Mouse (Mus musculus): ENCODE measurements around the gene Cyp3a41b. TPM values are rescaled to one million over a fixed set of nuclear protein-coding genes. Genes with fewer than 3 reads are reported as not detected.
"Not testable (repeated sequence)": the region's sequence is repeated elsewhere in the genome, so short reads cannot be mapped to it uniquely, and the experiment has no call there.

Cyp3a41b gene
- polyA plus RNA-seq (2012; rRNA removed) (not detected in 2 replicates), polyA plus RNA-seq (2014; fragmentation: Nextera tagmentation; extraction: Ambion mirVana) (not detected in 2 replicates)

DNA sequence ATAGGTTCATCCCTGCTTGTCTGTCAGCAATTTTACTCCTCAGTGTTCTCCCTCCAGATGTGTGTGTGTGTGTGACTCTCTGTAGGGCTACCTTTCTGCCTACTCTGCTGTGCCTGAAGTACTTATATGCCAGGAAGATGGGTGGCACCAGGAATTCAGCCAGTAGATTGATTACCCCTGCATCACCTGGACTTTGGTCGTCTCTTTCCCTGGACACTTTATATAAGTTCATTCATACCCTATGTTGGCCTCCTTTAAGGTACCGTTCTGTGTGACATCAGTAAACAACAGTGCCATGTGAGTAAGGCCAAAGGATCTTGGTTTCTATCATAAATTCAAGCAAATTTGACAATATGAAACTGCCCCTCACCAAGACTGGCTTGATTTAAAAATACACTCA, at the start of gene Cyp3a41b:
TSS of gene Cyp3a41b (minus strand) at position 101 of the 400 bp plus-strand sequence.
- not testable (repeated sequence) for ATAC-seq (ENCODE audit: low FRiP score, low read depth)

DNA sequence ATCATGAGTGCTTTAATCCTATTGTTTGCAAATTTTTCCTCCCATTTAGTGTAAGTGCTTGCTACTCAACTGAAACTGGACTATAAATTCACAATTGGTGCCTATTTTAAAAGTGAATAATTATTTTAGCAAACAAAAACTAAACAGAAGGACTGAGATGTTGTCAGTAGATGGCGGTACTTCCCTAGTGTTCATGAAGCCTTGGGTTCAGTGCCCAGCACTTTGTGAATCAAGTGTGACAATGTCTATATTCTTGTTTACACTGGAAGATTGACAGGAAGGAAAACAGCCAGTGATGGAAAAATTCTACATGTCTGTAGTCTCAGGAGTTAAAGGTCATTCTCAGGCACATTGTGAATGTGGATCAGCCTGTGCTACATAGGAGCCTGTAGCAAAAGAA, 47.8 kb upstream of the Cyp3a41b start:
- ATAC-seq (ENCODE audit: low FRiP score, low read depth); H3K36me3 ChIP-seq (ENCODE audit: control insufficient read depth, insufficient read depth, low read length); H3K9ac ChIP-seq (ENCODE audit: low read depth, low read length, severe bottlenecking); H3K27me3 ChIP-seq (ENCODE audit: control insufficient read depth, insufficient read depth, low read length); H3K4me2 ChIP-seq (replicated peaks; ENCODE audit: low read depth, low read length, severe bottlenecking); H3K4me1 ChIP-seq (ENCODE audit: control insufficient read depth, insufficient read depth, low read length); H3K27ac ChIP-seq (replicated peaks; ENCODE audit: low read depth, low read length); H3K4me3 ChIP-seq (replicated peaks; ENCODE audit: low read length); DNase-seq (ENCODE audit: low spot score): not testable (repeated sequence)
- peaks cover 34% of the 10 kb centered on the region for H3K9me3 ChIP-seq (ENCODE audit: control insufficient read depth, low read length)
- WGBS = 85% methylated on average over 1 of the region's 1 CpGs

More for the DNA sequence above, at the start of gene Cyp3a41b:
- 67% methylated on average over 1 of the region's 2 CpGs for WGBS
- not testable (repeated sequence) for H3K4me2 ChIP-seq (replicated peaks; ENCODE audit: low read depth, low read length, severe bottlenecking); H3K9ac ChIP-seq (ENCODE audit: low read depth, low read length, severe bottlenecking); H3K4me1 ChIP-seq (ENCODE audit: control insufficient read depth, insufficient read depth, low read length); H3K36me3 ChIP-seq (ENCODE audit: control insufficient read depth, insufficient read depth, low read length); H3K27me3 ChIP-seq (ENCODE audit: control insufficient read depth, insufficient read depth, low read length); H3K27ac ChIP-seq (replicated peaks; ENCODE audit: low read depth, low read length); DNase-seq (ENCODE audit: low spot score); H3K4me3 ChIP-seq (replicated peaks; ENCODE audit: low read length); H3K9me3 ChIP-seq (ENCODE audit: control insufficient read depth, low read length)

DNA sequence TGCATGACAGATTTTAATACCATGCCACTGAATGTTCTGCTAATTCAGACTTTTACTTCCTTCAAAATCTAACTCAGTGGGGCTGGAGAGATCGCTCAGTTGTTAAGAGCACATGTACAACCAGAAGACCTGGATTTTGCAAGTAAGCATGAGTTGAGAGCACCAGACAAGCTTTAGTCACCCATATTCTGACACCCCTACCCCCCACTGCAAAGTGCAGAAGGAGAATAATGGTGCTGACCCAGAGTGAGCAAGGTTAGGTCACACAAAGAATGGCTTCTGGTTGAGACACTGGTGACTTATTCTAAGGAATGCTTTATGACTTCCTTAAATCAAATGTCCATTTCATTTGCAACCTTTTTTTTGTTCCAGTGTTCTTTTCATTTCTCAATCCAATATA, 20.4 kb upstream of the Cyp3a41b start:
- 92% methylated on average over 1 of the region's 1 CpGs for WGBS
- not testable (repeated sequence) for H3K27me3 ChIP-seq (ENCODE audit: control insufficient read depth, insufficient read depth, low read length); H3K36me3 ChIP-seq (ENCODE audit: control insufficient read depth, insufficient read depth, low read length); DNase-seq (ENCODE audit: low spot score); H3K4me3 ChIP-seq (replicated peaks; ENCODE audit: low read length); H3K27ac ChIP-seq (replicated peaks; ENCODE audit: low read depth, low read length); H3K9ac ChIP-seq (ENCODE audit: low read depth, low read length, severe bottlenecking); H3K9me3 ChIP-seq (ENCODE audit: control insufficient read depth, low read length); H3K4me1 ChIP-seq (ENCODE audit: control insufficient read depth, insufficient read depth, low read length); H3K4me2 ChIP-seq (replicated peaks; ENCODE audit: low read depth, low read length, severe bottlenecking); ATAC-seq (ENCODE audit: low FRiP score, low read depth)

DNA sequence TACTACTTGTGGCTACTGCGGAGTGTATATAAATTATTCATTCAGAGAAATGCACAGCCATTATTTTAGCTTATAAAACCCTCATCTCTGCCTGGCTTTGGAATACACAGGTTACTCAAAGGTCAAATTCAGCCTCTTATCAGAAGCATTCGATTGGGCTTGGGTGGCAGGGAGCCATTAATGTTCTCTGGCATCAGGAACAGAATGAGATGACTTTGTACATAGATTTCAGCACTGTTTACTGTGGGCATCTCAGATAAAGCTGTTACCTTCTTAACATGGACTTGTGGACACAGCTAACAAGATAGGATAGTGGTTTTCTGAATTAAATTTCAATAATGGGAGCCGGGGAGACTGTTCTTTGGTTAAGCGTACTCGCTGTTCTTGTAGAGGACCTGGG, 13.3 kb upstream of the Cyp3a41b start:
- H3K36me3 ChIP-seq (ENCODE audit: control insufficient read depth, insufficient read depth, low read length); H3K9me3 ChIP-seq (ENCODE audit: control insufficient read depth, low read length); H3K9ac ChIP-seq (ENCODE audit: low read depth, low read length, severe bottlenecking); H3K4me3 ChIP-seq (replicated peaks; ENCODE audit: low read length); H3K27me3 ChIP-seq (ENCODE audit: control insufficient read depth, insufficient read depth, low read length); H3K4me2 ChIP-seq (replicated peaks; ENCODE audit: low read depth, low read length, severe bottlenecking); ATAC-seq (ENCODE audit: low FRiP score, low read depth); H3K27ac ChIP-seq (replicated peaks; ENCODE audit: low read depth, low read length); DNase-seq (ENCODE audit: low spot score); H3K4me1 ChIP-seq (ENCODE audit: control insufficient read depth, insufficient read depth, low read length): not testable (repeated sequence)
- WGBS = 80% methylated on average over 5 of the region's 5 CpGs

DNA sequence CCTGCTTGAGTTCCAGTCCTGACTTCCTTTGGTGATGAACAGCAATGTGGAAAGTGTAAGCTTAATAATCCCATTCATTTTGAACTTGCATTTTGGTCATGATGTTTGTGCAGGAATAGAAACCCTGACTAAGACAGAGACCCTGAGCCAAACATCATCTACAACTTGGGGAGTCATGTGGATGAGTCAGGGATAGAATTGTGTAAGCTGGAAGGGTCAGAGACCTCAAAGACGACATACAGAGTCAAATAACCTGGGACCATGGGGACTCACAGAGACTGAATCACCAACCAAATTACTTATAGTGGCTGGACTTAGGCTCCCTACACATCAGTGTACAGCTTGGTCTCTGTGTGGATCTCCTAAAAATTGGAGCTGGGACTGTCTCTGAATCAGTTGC, 7.2 kb downstream of the Cyp3a41b start:
- not testable (repeated sequence) for DNase-seq (ENCODE audit: low spot score); ATAC-seq (ENCODE audit: low FRiP score, low read depth); H3K36me3 ChIP-seq (ENCODE audit: control insufficient read depth, insufficient read depth, low read length); H3K9ac ChIP-seq (ENCODE audit: low read depth, low read length, severe bottlenecking); H3K27ac ChIP-seq (replicated peaks; ENCODE audit: low read depth, low read length); H3K9me3 ChIP-seq (ENCODE audit: control insufficient read depth, low read length); H3K4me2 ChIP-seq (replicated peaks; ENCODE audit: low read depth, low read length, severe bottlenecking); H3K4me3 ChIP-seq (replicated peaks; ENCODE audit: low read length); H3K4me1 ChIP-seq (ENCODE audit: control insufficient read depth, insufficient read depth, low read length); H3K27me3 ChIP-seq (ENCODE audit: control insufficient read depth, insufficient read depth, low read length)
- 54% methylated on average over 1 of the region's 1 CpGs for WGBS

DNA sequence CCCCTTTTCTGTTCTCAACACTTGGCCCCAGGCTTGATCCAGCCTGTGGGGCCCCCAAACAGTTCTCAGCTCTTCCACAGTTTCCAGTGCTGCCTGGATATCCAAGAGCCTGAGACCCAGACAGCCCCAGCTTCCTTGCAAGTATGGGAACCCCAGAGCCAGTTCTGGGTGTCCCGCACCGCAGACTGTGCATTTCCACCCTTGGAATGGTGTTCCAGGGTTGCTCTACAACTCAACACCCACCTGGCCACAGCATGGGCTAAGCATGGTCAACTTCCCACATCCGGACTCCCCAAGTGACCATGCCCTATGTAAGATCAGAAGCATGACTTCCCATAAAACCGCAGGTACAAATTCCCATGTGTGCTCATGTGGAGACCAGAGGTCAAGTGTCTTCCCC, 8.9 kb downstream of the Cyp3a41b start:
- WGBS = 85% methylated on average over 4 of the region's 4 CpGs
- not testable (repeated sequence) for H3K27me3 ChIP-seq (ENCODE audit: control insufficient read depth, insufficient read depth, low read length); H3K4me2 ChIP-seq (replicated peaks; ENCODE audit: low read depth, low read length, severe bottlenecking); H3K4me3 ChIP-seq (replicated peaks; ENCODE audit: low read length); H3K27ac ChIP-seq (replicated peaks; ENCODE audit: low read depth, low read length); ATAC-seq (ENCODE audit: low FRiP score, low read depth); H3K36me3 ChIP-seq (ENCODE audit: control insufficient read depth, insufficient read depth, low read length); H3K4me1 ChIP-seq (ENCODE audit: control insufficient read depth, insufficient read depth, low read length); H3K9ac ChIP-seq (ENCODE audit: low read depth, low read length, severe bottlenecking); DNase-seq (ENCODE audit: low spot score); H3K9me3 ChIP-seq (ENCODE audit: control insufficient read depth, low read length)

DNA sequence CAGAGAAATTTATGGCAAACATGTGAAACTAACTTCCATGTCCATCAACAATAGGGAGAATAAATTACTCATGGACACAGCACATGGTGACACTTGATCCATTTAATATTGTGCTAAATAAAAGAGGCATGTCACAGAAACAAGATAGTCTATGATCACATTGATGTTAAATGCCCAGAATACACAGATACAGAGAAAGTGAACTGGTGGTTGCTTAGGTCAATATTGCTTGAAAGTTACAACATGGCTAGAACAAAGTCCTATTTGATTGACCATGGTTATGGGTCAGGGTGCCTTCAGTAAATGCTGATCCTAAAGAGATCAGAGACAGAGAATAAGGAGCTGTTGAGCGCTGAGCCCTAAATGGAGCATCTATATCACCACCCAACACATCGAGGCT, 12.6 kb downstream of the Cyp3a41b start:
- WGBS = 73% methylated on average over 2 of the region's 2 CpGs
- ATAC-seq (ENCODE audit: low FRiP score, low read depth); H3K4me2 ChIP-seq (replicated peaks; ENCODE audit: low read depth, low read length, severe bottlenecking); H3K36me3 ChIP-seq (ENCODE audit: control insufficient read depth, insufficient read depth, low read length); DNase-seq (ENCODE audit: low spot score); H3K4me1 ChIP-seq (ENCODE audit: control insufficient read depth, insufficient read depth, low read length); H3K4me3 ChIP-seq (replicated peaks; ENCODE audit: low read length); H3K27me3 ChIP-seq (ENCODE audit: control insufficient read depth, insufficient read depth, low read length); H3K27ac ChIP-seq (replicated peaks; ENCODE audit: low read depth, low read length); H3K9me3 ChIP-seq (ENCODE audit: control insufficient read depth, low read length); H3K9ac ChIP-seq (ENCODE audit: low read depth, low read length, severe bottlenecking): not testable (repeated sequence)
